Mouse (Mus musculus): ENCODE results near the gene Prodh2. TPM values are rescaled to one million over a fixed set of nuclear protein-coding genes. Genes with fewer than 3 reads are reported as not detected.
A peak's percentile ranks its signal among the peaks of the same experiment; 100 is the strongest.

Gene Prodh2
- polyA plus RNA-seq, 2 experiments from 2014 or later, result not detected

- ATAC-seq, result no peak
Observed at GRCm38 (mm10) chr7:30550603-30551002, 57.2 kb downstream of the Prodh2 start.

GRCm38 (mm10) chr7:30551445-30552101 is 58.2 kb downstream of the Prodh2 start:
- ATAC-seq, result peak; percentile 61

GRCm38 (mm10) chr7:30552102-30553020 is 58.9 kb downstream of the Prodh2 start, which contains the start of the genes Hspb6 and Proser3:
Gene Hspb6, plus strand, starts transcription at chr7:30552178.
Gene Proser3, minus strand, starts transcription at chr7:30552299.
- peak; percentile 93 for ATAC-seq

GRCm38 (mm10) chr7:30553021-30553589 is 59.7 kb downstream of the Prodh2 start:
- no peak for ATAC-seq

- no peak for ATAC-seq
Observed at GRCm38 (mm10) chr7:30553810-30554584, 60.6 kb downstream of the Prodh2 start.

- no peak for ATAC-seq
Observed at GRCm38 (mm10) chr7:30556894-30557536, 63.6 kb downstream of the Prodh2 start.

GRCm38 (mm10) chr7:30557901-30558514 is 64.6 kb downstream of the Prodh2 start:
- no peak for ATAC-seq

GRCm38 (mm10) chr7:30558656-30559442 is 65.4 kb downstream of the Prodh2 start:
- no peak for ATAC-seq

GRCm38 (mm10) chr7:30559443-30559954 is 66.1 kb downstream of the Prodh2 start, which contains the start of gene Lin37:
Gene Lin37, minus strand, starts transcription at chr7:30559838.
- peak; percentile 72 for ATAC-seq

GRCm38 (mm10) chr7:30560296-30560695 is 66.9 kb downstream of the Prodh2 start:
- ATAC-seq, result no peak

- ATAC-seq, result no peak
Observed at GRCm38 (mm10) chr7:30562526-30563116, 69.2 kb downstream of the Prodh2 start.

Other genes starting within 250 kb of the Prodh2 start
- gene Thap8, start 213.5 kb upstream of the Prodh2 start, polyA plus RNA-seq (2017; shearing (Covaris generic)), result under 1 TPM; 0.33 to 0.48 TPM
- gene Wdr62, start 213.2 kb upstream of the Prodh2 start, polyA plus RNA-seq (2017; shearing (Covaris generic)), result 1 to 10 TPM; 2.9 TPM
- gene Clip3, start 201.9 kb upstream of the Prodh2 start, polyA plus RNA-seq (2017; shearing (Covaris generic)), result 1 to 10 TPM; 3.8 to 5.2 TPM
- gene Alkbh6, start 184.9 kb upstream of the Prodh2 start, polyA plus RNA-seq (2017; shearing (Covaris generic)), result 100 to 1,000 TPM; 121 to 130 TPM
- 1 to 10 TPM; 2.9 to 6.4 TPM for gene Syne4, start 178.8 kb upstream of the Prodh2 start, polyA plus RNA-seq (2017; shearing (Covaris generic))
- not detected for gene E130208F15Rik, start 171.9 kb upstream of the Prodh2 start, polyA plus RNA-seq (2017; shearing (Covaris generic))
- 1 to 10 TPM; 4.2 to 8.5 TPM for gene Sdhaf1, start 169.7 kb upstream of the Prodh2 start, polyA plus RNA-seq (2017; shearing (Covaris generic))
- gene Lrfn3, start 130.8 kb upstream of the Prodh2 start, polyA plus RNA-seq (2017; shearing (Covaris generic)), result not detected
- 1 to 10 TPM in 1 of 2 experiments, not detected in 1; 8.1 TPM for gene Tyrobp, start 79.9 kb upstream of the Prodh2 start, polyA plus RNA-seq (2017; shearing (Covaris generic))
- 100 to 1,000 TPM; 433 to 632 TPM for gene Hcst, start 73.8 kb upstream of the Prodh2 start, polyA plus RNA-seq (2017; shearing (Covaris generic))
- 10 to 100 TPM; 36.5 to 41.2 TPM for gene Nfkbid, start 71.9 kb upstream of the Prodh2 start, polyA plus RNA-seq (2017; shearing (Covaris generic))
- gene Aplp1, start 48.1 kb upstream of the Prodh2 start, polyA plus RNA-seq (2017; shearing (Covaris generic)), result 1 to 10 TPM; 3.0 to 4.3 TPM
- not detected for gene Kirrel2, start 35.9 kb upstream of the Prodh2 start, polyA plus RNA-seq (2017; shearing (Covaris generic))
- under 1 TPM in 1 of 2 experiments, not detected in 1; 0.24 TPM for gene Nphs1, start 35.3 kb upstream of the Prodh2 start, polyA plus RNA-seq (2017; shearing (Covaris generic))
- 1 to 10 TPM; 1.0 to 1.1 TPM for gene Arhgap33, start 41.4 kb downstream of the Prodh2 start, polyA plus RNA-seq (2017; shearing (Covaris generic))
- gene Hspb6, start 58.6 kb downstream of the Prodh2 start, polyA plus RNA-seq (2017; shearing (Covaris generic)), result 1 to 10 TPM; 1.8 to 2.5 TPM
- 1 to 10 TPM; 2.5 to 4.8 TPM for gene Proser3, start 58.7 kb downstream of the Prodh2 start, polyA plus RNA-seq (2017; shearing (Covaris generic))
- gene Lin37, start 66.2 kb downstream of the Prodh2 start, polyA plus RNA-seq (2017; shearing (Covaris generic)), result 100 to 1,000 TPM in 1 of 2 experiments, 10 to 100 TPM in 1; 93.6 to 106 TPM
- 10 to 100 TPM; 55.1 to 58.9 TPM for gene U2af1l4, start 69.7 kb downstream of the Prodh2 start, polyA plus RNA-seq (2017; shearing (Covaris generic))
- 10 to 100 TPM; 57.9 to 60.0 TPM for gene Gm49396, start 69.7 kb downstream of the Prodh2 start, polyA plus RNA-seq (2017; shearing (Covaris generic))
- gene Psenen, start 70.0 kb downstream of the Prodh2 start, polyA plus RNA-seq (2017; shearing (Covaris generic)), result 100 to 1,000 TPM; 279 to 335 TPM
- 100 to 1,000 TPM; 162 to 234 TPM for gene Igflr1, start 71.8 kb downstream of the Prodh2 start, polyA plus RNA-seq (2017; shearing (Covaris generic))
- gene Kmt2b, start 95.1 kb downstream of the Prodh2 start, polyA plus RNA-seq (2017; shearing (Covaris generic)), result 10 to 100 TPM; 14.9 to 16.9 TPM
- gene Zbtb32, start 105.3 kb downstream of the Prodh2 start, polyA plus RNA-seq (2017; shearing (Covaris generic)), result 10 to 100 TPM; 15.8 to 19.7 TPM
- 1 to 10 TPM; 2.2 to 3.3 TPM for gene Upk1a, start 119.2 kb downstream of the Prodh2 start, polyA plus RNA-seq (2017; shearing (Covaris generic))
- 100 to 1,000 TPM; 421 to 746 TPM for gene Cox6b1, start 132.5 kb downstream of the Prodh2 start, polyA plus RNA-seq (2017; shearing (Covaris generic))
- gene Etv2, start 142.2 kb downstream of the Prodh2 start, polyA plus RNA-seq (2017; shearing (Covaris generic)), result not detected
- 10 to 100 TPM; 25.6 to 37.9 TPM for gene Rbm42, start 156.7 kb downstream of the Prodh2 start, polyA plus RNA-seq (2017; shearing (Covaris generic))
- 10 to 100 TPM; 20.0 to 20.4 TPM for gene Haus5, start 171.4 kb downstream of the Prodh2 start, polyA plus RNA-seq (2017; shearing (Covaris generic))
- gene Pmis2, start 178.0 kb downstream of the Prodh2 start, polyA plus RNA-seq (2017; shearing (Covaris generic)), result not detected
- gene 2200002J24Rik, start 205.3 kb downstream of the Prodh2 start, polyA plus RNA-seq (2017; shearing (Covaris generic)), result not detected
- gene Atp4a, start 218.6 kb downstream of the Prodh2 start, polyA plus RNA-seq (2017; shearing (Covaris generic)), result not detected
- gene Tmem147, start 235.9 kb downstream of the Prodh2 start, polyA plus RNA-seq (2017; shearing (Covaris generic)), result 10 to 100 TPM; 46.6 to 48.1 TPM

All from activated CD4-positive, CD25-positive, alpha-beta regulatory T cell, adult 4 months (primary cell).